Mouse (Mus musculus) kidney, postnatal 10 days (tissue): Measurements from ENCODE around the gene Cep112.

Experiments
- DNase-seq: peaks from one replicate; pipeline ENCODE4 v3.0.0; 2021; ENCODE audit warnings: mixed read lengths

Gene Cep112

DNA sequence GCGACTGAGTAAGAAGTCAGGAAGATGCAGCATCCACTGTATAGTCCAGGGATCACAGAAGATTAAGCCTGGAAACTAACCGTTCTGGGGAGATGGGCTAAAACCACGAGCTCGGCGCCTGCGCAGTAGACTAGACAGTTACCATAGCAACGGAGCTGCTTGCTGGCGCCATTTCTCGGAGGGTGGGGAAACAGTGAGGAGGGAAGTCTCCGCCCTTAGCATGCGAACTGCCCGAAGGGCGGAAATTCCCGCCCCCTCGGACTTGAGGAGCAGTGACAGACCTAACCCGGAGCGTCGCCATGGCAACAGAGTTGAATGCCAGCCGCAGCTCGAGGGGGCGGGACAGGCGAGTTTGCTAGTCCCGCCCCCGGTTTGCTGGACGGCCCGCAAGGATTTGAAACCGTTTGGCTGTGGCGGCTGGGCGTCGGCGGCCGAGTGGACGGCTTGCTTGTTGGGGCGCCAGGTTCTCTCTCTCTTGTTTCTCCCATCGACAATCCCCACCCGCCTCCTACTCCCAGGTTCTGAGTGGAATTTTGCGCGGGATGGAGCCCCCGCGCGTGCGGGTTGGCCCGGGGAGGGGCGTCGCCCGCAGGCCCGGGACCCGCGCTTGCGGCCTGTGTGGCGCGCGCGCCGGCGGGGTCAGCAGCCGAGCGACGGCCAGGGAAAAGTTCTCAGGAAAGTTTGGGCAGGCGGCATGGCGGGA, at the start of gene Cep112:
Gene Cep112 (plus strand): TSS at position 304 of the 703 bp plus-strand sequence.
- peak; percentile 99 for DNase-seq

DNA sequence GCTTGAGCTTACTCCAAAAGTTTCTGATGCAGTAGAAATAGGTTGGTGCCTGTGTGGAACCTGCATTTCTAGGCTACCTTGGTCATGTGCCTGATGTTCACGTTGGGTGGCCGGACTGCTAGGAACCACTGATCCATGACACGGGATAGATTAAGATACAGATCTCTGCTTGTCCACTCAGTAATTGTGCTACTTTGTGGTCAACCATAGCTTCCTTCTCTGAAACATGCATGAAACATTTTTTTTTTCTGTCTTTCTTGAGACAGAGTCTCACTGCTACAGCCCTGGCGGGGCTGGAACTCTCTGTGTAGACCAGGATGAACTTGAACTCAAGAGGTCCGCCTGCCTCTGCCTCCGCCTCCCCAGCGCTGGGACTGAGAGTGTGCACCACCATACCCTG, 48.2 kb upstream of the Cep112 start:
- DNase-seq, result no peak

DNA sequence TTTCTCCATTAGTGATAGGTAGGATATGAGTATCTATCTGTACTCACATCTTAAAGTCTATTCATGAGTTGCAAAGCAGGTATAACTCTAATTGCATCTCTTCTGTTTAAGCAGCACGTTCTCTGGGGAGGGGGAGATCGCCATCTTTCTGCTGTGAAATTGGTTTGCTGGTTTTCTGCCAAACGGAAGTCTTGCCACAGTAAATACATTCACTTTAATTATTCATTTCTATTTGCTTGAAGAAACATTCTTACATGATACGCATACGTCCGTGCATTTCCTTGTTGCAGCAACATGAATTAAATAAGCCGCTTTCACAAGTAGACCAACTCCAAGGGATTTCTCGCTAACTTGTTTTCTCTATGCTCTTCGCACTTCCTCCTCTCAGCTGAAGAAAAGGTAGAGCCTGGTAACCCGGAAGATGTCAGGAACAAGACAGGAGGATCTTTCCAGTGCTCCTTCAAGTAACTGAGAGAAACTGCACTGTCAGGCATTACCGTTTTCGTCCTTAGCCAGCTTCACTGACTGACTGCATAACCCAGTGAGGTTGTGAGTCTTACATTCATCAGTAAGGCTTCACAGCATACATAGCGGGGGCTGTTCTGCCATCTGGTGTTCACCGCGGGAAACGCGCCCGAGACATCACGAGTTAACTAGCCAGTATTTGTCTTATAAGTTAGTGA, 47.2 kb upstream of the Cep112 start:
- peak; percentile 87 for DNase-seq

DNA sequence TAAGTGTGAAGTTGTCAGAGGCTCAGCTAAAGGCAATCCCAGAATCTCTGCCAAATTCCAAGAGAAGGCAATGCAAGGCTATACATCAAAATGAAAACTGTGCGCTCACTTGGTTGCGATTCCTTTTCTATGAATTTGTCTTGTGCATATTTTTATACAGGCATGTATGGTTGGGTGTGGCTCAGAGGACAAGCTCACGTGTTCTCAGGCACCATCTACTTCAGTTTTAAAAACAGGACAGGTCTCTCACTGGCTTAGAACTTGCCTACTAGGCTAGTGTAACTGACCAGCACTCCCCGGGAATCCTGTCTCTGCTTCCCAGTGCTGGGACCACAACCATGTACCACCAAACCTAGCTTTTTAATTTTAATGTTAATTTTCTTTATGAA, 46.6 kb upstream of the Cep112 start:
- DNase-seq, result no peak

DNA sequence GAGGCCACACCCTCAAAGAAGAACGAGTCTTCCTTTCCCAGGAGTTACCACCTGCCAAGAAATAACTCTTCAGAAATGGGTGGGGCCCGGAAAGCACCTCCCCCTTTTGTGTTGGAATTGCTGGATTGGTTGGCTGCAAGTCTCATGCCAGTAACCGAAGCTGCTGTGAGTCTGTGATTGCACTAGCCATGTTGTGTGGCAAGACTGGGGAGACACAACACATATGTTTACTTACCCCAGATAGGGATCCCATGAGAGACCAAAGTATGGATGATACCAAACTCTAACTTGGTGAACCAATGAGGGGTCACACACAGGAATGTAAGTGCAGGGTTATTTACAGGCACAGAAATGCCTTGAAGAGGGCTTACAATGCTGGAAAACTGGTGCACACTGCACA, 42.3 kb upstream of the Cep112 start:
- no peak for DNase-seq

DNA sequence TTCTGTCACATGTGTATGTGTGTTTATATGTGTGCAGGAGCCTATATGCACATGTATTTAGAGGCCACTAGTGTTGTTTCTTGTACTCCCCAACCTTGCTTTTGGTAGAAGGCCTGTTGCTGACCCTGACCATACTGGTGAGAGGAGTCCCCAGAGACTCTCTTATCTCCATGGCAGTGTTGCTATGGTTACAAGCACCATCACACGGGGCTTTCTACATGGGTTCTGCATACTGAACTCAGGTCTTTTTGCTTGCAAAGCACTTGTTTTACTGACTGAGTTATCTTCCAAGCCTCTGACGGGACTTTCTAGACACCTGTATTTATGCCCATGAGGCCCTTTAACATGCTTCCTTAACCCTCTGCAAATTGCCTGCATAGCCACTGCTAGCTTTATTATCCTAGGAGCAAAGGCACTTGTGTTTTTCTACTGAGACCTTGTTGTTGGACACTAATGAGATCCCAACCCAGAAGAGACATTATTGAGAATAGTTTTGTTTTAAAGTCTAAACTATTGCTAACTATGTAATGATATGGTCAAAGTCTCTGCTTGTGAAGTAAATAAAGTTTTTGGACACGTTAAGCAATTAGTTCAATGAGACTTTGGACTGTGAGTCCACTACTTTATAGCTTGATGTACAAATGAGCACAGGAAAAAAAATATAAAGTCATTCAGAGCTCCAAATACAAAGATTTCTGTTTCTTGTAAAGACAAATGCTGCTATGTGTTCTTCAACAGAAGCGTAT, 39.9 kb upstream of the Cep112 start:
- no peak for DNase-seq

DNA sequence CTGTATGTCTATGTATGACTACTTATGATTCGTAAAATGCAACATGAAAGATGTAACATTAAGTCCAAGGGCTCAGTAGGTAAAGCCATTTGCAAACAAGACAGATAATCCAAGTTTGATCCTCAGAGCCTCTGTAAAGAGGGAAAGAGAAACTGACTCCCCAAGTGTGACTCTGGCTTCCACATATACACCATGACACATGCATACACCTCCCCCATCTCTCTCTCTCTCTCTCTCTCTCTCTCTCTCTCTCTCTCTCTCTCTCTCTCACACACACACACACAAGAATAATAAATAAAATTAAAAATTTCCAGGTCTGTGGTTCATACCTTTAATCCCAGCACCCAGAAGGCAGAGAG, 39.3 kb upstream of the Cep112 start:
- no peak for DNase-seq

DNA sequence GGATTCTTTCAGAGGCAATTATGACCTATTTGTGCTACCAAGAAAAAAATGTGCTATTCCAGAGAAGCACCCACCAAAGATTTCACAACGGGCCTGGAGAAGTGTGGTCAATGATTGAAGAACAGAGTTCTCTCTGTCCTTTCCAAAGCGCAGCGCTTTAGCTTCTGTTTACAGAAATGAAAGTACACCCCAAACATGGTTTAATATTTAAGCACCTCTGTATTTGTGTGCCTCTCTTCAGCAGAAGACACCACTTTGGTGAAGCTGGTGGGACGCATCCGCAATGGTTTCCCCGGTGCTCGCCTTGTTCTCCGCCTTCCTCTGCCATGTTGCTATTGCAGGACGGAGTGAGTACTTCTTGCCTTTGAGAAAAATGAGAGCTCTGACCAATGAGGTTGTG, 29.9 kb upstream of the Cep112 start:
- no peak for DNase-seq

DNA sequence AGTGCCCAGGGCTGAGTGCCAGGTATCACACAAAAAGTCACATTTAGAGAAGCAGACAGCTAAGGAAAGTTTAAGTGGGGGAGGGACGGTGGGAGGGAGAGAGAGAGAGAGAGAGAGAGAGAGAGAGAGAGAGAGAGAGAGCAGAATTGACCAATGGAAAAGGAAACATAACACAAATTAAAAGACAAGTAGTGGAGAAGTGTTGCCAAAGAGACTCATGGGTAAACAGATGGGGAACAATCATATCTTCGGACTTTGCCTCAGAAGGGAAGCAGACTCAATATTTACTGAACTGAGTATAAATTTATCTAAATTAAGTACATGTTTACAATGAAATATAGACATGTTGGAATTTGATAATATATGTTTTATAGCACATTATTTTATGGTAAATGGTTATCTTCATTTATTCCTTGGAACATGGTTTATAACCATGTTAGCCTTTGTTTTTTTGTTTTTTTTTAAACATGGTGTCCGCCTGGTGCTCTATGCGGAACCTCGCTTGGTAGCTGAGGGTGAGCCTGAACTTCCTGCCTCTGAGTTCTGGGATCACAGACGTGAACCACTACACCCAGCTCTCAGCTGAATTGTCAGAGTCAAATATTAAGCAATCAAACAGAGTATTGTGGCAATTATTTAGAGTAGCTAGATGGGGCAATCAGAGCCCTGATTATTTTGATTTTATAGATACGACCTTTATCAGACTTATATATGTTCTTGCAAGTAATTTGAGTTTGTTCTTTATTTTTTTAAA, 28.7 kb upstream of the Cep112 start:
- no peak for DNase-seq

DNA sequence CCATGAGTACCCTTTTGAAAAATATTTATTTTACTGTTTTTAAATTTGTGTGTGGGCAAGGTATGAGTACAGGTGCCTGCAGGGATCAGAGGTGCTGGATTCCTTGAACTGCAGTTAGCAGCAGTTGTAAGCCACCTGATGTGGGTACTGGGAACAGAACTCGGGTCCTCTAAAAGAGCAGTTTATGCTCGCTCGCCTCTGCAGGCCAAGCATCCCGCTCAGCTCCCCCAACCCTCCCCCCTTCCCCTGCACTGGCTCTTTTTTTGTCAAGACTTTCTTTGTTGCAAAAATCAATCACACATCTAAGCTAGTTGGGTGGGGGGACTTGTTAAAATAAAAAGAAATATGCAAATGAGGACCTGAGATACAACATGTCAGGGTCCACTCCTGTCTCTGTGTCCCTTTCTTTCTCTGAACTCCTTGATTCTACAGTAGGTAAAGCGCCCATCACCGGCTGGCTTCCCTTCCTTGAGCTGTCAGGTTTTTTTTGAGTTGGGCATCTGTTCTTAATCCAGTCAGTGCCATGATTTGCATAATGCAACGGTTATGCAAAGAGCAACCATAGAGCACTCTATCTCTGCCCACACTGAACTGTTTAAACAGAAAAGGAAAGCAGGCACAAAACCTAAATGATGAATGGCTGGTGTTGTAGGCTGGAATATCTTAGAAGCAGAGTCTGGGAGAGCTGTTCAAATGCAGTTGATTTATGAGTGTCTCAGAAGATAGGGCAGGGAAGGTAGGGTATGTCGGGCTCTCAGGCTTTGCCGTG, 14.9 kb upstream of the Cep112 start:
- DNase-seq, result no peak

DNA sequence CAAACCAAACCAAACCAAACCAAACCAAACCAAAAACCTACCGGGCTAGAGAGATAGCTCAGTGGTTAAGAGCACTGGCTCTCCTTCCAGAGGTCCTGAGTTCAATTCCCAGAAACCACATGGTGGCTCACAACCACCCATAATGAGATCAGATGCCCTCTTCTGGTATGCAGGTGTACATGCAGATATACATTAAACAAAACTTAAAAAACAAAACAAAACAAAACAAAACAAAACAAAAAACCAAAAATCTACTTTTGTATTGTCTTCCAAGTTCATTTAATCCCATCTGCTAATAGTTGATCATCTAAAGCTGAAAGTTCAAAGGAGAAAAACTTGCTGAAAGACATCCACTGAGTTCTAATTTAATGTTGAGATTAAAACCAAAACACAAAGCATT, 8.6 kb upstream of the Cep112 start:
- no peak for DNase-seq

DNA sequence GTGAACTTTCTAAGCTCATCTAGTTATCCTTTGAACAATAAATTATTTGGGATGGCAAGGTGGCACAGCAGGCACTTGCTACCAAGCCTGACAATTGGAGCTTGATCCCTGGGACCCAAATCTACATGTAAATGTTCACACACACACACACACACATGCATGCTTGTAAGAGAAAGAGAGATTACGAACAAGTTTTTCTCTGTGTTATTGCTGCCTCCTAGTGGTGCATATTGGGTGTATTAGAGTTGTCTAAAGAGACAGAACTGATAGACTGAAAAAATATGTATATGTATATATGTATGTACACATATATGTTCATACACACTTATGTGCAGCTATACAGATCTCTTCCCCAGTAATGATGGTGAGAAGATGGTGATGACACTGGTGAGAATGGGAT, 6.5 kb upstream of the Cep112 start:
- peak; percentile 24 for DNase-seq

DNA sequence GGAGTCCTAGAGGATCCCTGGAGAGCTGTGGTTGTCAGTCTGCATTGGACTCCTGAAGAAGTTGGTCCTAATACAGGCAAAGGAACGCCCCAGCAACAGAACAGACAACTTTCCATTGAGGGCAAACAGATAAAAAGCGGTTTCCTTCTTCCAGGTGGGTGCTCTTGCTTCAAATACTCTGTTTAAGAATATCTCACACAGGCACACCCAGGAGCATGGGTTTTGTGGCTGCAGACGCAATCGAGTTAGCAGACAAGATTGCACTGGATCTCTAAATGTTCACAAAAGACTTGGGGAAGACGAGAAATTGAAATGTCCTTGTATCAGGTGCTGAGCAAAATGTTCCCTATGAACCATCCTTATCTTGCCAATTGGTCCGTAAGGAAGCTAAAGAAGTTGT, 5.8 kb upstream of the Cep112 start:
- no peak for DNase-seq

DNA sequence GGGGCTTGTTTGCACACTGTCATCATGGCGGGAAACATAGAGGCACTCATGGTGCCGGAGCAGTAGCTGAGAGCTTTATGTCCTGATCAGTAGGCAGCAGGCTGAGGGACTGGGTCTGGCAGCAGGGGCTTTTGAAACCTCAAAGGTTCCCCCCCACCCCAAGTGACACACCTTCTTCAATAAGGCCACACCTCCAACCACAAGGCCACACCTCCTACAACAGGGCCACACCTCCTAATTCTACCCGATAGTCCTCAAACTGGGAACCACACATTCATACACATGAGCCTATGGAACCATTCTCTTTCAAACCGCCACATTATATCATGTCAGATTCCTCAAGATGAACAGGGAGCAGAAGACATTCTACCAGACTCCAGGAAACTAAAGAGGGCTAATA, 4.2 kb upstream of the Cep112 start:
- no peak for DNase-seq

DNA sequence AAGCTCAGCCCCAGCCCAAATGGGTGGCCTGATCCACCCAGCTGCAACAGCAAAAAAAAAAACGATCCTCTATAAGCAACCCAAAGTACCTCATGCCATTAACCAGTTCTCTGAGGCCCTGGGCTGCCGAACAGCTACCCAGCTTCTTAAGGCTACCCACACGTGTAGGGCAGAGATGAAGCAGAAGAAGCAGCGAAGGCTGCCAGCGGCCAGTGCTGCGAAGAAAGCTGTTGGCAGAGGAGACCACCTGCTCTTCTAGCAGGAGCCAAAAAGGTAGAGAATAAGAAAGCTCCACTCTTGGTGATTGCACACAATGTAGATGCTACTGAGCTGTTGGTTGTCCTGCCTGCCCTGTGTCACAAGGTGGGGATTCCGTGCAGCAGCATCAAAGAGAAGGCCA, 1.8 kb upstream of the Cep112 start:
- DNase-seq, result no peak

DNA sequence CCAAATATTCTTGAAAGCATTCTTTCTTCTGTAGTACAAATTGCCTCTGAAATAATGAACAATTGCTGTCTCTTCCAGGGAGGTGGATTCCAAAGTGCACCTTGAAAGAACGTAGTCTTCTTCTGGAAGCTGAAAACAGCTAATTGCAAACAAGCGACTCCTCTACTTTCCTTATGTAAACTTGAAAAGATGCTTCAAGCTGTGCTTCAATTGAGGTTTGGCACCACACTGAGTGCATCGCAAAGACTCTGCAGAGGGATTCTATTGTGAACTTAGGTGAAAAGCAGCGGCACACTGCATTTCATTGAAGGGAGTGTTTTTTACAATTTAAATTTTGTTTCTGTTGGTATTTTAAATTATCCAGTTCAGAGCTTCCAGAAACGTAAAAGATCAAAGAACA, 881 bp upstream of the Cep112 start:
- no peak for DNase-seq

DNA sequence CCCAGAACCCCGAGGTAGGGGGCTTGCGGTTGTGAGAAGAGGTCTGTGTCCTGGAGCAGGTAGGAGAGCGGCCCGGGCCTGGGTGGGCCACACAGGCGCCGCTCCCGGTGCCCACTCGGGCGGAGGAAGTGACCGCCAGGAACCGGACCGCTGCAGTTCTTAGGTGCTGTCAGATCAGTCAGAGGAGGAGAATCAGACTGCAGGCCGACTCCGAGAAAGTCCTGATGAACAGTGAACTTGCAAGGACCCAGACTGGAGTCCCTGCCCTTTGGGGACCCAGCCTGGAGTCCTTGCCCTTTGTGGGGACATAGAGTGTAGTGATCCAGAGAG, 565 bp downstream of the Cep112 start:
- no peak for DNase-seq

DNA sequence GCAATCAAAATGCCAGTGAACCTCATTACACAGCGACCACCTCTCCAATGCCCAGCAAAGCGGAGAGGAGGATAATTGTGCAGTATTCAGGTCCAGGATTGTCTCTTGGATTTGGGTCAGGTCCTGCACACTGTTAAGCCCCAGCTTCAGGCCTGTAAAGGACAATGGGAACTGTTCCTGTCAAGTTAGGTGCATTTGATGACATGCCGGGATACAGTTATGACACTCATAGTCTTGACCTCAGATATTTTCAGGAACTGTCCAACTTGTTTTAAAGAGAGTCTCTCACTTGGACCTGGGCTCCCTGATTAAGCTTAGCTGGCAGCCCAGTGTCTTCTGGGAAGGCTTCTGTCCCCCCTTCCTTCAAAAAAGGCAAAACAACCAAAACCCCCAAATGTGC, 1.1 kb downstream of the Cep112 start:
- no peak for DNase-seq

DNA sequence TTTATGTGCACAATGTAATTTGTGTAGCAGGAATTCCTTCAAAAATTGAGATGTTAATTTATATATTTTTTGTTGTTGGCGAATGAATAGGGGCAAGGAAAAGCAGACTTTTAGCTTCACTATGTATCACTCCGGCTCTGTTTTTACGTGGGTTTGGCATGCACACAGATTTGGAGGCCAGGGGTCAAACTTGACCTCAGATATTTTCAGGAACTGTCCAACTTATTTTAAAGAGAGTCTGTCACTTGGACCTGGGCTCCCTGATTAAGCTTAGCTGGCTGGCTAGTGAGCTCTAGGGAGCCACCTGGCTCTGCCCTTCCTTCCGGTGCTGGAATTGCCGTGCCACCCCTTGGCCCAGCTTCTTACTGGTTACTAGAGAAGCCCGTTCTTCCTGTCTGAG, 2.2 kb downstream of the Cep112 start:
- peak; percentile 11 for DNase-seq

DNA sequence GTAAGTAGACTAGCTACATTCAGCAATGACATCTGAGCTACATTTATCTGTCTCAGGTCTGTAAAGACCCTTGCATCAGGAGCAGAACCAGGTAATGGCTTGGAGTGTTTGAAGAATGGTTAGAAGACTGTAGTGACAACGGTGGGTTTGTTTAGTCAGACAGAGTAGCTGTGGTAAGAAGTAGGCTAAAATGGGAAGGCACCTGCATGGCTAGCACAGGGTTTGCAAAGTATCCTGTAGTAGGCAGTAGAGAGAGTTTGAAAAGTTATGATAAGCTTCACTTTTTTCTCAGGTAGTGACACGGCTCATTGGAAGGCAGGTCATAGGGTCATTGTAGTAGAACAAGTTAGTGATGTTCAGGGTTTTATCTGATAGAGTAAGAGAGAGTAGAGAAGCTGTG, 4.1 kb downstream of the Cep112 start:
- DNase-seq, result no peak

DNA sequence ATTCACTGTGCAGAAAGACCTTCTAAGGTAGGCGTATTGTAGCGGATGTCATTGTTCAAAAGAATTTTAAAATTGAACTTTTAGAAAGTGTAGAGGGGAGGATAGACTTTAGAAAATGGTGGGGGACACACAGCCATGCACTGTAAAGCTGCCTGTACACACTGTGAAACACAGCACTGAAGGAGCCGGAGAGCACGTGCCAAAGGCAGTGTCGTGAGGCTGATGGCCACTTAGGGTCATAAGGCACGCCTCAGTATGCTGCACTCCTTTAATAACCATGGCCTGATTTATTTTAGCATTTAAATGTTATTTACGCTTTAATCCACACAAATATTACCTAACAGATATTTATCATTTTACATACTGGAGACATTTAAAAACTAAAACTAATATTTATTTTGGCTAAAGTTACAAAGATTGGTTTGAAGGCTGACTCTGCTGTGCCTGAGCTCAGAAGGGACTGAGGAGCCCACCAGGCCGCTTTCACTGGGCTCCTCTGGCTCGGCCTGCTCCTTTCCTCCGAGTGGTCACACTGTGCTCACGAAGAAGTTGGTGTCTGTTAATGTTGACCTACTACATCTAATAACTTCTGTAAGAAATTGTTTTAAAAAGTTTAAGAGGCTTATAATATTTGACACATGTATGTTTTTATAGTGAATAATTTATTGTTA, 19.0 kb downstream of the Cep112 start:
- DNase-seq, result peak; percentile 20

DNA sequence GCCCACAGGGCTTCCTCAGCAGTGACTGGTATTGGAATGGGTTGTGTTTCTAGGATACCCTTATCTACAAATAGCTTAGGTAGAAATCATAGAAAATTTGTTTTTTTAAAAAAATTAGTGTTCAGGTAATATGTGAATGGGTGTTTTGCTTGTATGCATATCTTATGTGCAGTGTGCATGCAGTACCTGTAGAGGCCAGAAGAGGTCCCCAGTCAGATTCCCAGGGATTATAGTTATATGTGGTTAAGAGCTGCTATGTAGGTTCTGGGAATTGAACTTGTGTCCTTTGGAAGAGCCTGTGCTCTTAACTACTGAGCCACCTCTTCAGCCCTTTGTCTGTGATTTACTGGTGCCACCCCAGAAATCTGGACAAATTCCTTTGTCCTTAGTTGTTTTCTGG, 22.2 kb downstream of the Cep112 start:
- DNase-seq, result peak; percentile 41
